Mouse (Mus musculus): ENCODE results near the gene Neurl1a.

DNA sequence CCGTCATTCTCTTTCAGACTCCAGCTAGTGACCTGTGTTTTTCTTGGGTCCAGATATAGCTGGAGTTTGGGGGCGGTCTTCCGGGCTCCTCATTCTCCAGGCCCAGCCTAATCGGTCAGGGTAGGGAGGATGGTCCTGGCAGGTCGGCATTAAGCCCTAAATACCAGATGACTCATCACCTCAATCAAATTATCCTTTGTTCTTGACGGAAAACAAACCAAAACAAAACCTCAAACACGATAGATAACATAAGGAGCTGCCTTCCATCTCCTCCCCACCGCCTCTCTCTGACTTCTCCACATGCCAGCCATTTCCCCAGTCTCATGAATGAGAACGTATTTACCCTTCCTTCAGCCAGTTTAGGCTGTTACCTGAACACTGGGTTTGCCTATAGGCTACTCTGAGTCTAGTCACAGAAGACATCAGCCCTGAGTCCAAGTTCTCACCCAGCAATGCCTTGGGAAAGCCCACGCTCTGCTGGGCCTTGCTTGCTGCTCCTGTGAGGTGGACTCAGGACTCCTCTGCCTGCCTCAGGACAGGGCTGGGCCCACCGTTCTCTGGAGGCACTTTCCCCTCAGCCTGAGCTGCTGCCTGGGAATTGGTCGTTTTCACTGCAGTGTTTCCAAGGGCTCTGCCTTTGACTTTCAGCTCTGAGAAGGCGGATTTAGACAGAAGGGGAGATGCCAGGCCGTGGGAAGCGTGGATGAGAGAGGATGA, 44.4 kb downstream of the Neurl1a start:
- TF ChIP-seq KAT2A (conservative IDR thresholded peaks at IDR 0.05; ENCODE audit: low read depth, low read length) (no peak), POLR2AphosphoS2 (IDR thresholded peaks at IDR 0.05; ENCODE audit: low read length) (no peak), CTCF (IDR thresholded peaks at IDR 0.05 in 2 of 3, conservative IDR thresholded peaks at IDR 0.05 in 1 of 3; ENCODE audit: control insufficient read depth in 1 of 3, insufficient read depth in 1 of 3, low read depth in 2 of 3, low read length in 3 of 3, poor library complexity in 1 of 3, severe bottlenecking in 1 of 3) (no peak), TAL1 (IDR thresholded peaks at IDR 0.05; ENCODE audit: low read length) (no peak), POLR2A (IDR thresholded peaks at IDR 0.05; ENCODE audit: control insufficient read depth in 1 of 2, insufficient read depth in 1 of 2, low read depth in 1 of 2, low read length in 2 of 2, poor library complexity in 1 of 2) (no peak), MXI1 (IDR thresholded peaks at IDR 0.05; ENCODE audit: low read depth, low read length) (no peak), USF1 (IDR thresholded peaks at IDR 0.05; ENCODE audit: low read depth, low read length) (no peak), USF2 (IDR thresholded peaks at IDR 0.05; ENCODE audit: borderline replicate concordance in 1 of 2, insufficient read depth in 1 of 2, low read depth in 1 of 2, low read length in 2 of 2) (no peak), MYC (IDR thresholded peaks at IDR 0.05; ENCODE audit: low read depth, low read length) (no peak), MAX (IDR thresholded peaks at IDR 0.05; ENCODE audit: low read length) (no peak)

Data from MEL (cell line).